Mouse (Mus musculus) kidney, postnatal 10 days (tissue): ENCODE measurements around the gene Olfr338.
"Not testable (repeated sequence)": the region's sequence is repeated elsewhere in the genome, so short reads cannot be mapped to it uniquely, and the experiment has no call there.

ENCODE experiments used
- DNase-seq: peaks from one replicate; pipeline ENCODE4 v3.0.0; 2021; ENCODE audit warnings: mixed read lengths

Gene Olfr338

GRCm38 (mm10) chr2:36373219-36373618 is at the start of gene Olfr338:
Gene Olfr338, plus strand, starts transcription at chr2:36373519.
- no peak for DNase-seq

GRCm38 (mm10) chr2:36415174-36415573 is 41.9 kb downstream of the Olfr338 start:
- not testable (repeated sequence) for DNase-seq

- DNase-seq, result not testable (repeated sequence)
Measured at GRCm38 (mm10) chr2:36415591-36415990, 42.3 kb downstream of the Olfr338 start.

GRCm38 (mm10) chr2:36418647-36419046 is 45.3 kb downstream of the Olfr338 start, which contains the start of gene Olfr339:
Gene Olfr339, plus strand, starts transcription at chr2:36418947.
- DNase-seq, result no peak
